Mouse (Mus musculus) layer of hippocampus, postnatal 36 days (tissue): Measurements from ENCODE around the gene Ssc5d. TPM values are rescaled to one million over a fixed set of nuclear protein-coding genes. Genes with fewer than 3 reads are reported as not detected.
A peak's percentile ranks its signal among the peaks of the same experiment; 100 is the strongest.
"Not testable (repeated sequence)": the region's sequence is repeated elsewhere in the genome, so short reads cannot be mapped to it uniquely, and the experiment has no call there.

Experiments used
- DNase-seq, 2 experiments: peaks; one replicate each; pipeline ENCODE4 v3.0.0; 2022
- total RNA-seq, 2 experiments: library from RNA; stranded (reverse); gene quantifications; 2 replicates each; pipeline ENCODE4 v1.2.3; 2021

Ssc5d gene
- total RNA-seq = 1 to 10 TPM; 2.9 to 3.8 TPM

DNA sequence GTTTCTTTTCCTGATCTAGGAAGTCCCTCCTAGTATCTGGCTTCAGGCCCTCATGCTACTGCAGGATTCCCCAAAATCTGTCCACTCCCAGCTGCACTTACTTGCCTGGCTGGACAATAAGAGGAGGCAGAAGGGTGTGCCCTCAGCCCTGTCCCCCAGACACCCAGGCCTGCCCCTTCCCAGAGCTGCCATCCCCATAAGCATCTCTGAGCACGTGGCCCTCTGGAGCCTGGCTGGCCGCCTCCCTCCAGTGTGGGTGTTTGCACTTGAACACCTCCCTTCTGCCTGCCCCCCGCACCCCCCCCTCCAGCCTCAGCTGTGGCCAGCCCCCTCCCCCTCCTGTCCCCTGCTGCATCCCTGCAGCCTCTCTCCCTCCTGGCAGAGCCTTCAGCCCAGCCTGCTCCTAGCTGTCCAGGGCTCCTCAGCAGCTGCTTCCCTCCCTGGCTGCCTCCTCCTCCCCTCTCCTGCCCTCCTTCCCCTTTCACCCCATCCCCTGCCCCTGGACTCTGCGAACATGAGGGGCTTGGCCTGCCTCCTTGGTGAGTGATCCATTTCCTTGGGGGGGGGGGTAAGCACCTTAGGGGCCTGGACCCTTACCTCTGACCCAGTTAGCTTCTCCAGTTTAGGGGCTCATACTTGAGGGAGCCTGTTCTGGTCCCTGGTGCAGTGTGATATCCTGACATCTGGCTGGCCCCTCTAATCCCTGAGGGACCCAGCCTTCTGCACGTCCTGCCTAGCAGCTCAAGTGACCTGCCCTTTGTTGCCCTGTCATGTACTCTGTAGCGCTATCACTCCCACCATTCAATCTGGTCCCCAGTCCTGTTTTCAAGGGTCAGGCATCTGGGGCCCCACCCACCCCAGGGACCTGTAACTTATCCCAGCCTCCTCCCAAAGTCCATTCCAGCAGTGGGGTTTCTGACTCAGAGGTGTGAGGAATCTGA is at the start of gene Ssc5d:
Gene Ssc5d, plus strand, starts transcription at position 345 of the 941 bp plus-strand sequence.
- DNase-seq = no peak

DNA sequence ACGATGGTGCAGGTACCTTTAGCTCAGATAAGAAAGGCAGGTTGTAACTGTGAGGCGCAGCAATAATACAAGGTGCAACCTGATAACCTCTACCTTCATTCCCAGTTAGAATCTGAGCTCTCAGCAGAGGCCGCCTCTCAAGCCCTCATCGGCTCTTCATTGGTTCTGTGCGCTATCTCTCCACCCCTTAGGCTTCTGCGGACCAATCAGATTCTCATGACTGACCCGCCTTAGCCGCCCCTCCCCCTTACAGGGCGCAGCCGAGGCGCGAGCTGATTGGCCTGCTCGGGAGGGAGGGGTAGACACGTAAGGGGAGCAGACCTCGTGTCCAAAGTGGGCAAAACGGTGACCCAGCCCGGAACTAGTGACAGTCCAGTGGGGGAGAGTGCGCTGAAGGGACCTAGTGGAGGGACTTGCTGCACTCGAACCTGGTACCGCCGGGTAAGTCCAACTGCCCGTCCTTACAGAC is 48.8 kb upstream of the Ssc5d start, which contains the start of gene Isoc2a:
Gene Isoc2a, plus strand, starts transcription at position 401 of the 469 bp plus-strand sequence.
- DNase-seq = peak; percentile 83 to 85

DNA sequence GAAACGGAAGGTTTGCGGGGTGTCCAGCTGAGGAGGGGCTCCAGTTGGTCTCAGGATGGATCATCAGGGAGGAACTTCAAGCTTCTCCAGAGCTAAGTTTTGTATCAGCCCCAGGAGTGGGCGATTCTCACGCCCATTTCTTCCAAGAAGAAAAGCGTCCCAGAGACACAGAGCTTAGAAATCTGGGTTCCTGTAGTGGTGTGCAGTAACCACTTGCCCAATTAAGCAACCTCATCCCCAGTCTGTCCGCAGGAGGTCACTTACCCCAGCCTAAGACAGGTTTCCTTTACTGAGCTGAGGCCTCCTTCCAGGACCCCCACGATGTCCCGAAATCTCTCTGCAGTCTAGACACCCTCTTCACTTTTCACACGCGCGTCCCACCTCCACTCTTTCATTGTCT is 48.4 kb upstream of the Ssc5d start:
- DNase-seq = no peak

DNA sequence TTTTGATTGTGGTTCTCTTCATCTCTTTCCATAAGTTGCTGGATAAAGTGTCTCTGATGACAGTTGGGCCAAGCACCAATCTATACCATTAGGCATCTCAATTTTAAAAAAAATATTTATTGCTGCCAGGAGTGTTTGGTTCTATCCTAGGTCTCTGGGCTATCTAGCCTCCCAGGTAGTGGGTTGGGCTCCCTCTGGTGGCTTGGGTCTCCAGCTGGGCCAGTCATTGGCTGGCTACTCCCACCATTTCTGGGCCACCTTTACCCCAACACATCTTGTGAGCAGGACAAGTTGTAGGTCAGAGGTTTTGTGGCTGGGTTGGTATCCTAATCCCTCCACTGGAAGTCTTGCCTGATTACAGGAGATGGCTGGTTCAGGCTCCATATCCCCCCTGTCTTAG is 47.4 kb upstream of the Ssc5d start:
- no peak for DNase-seq

DNA sequence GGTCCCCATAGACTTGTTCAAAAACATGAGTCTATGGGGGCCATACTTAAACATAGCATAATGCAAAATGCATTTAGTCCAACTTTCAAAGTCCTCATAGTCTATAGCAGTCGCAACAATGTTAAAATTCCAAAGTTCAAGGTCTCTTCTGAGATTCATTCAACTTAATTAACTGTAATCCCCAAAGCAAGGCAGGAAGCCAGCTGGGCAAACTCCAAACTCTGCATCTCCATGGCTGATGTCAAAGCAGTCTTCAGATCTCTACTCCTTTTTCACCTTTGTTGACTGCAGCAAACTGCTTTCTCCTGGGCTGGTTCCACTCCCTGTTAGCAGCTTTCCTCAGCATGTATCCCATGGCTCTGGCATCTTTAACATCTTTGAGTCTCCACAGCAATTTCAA is 46.5 kb upstream of the Ssc5d start:
- not testable (repeated sequence) for DNase-seq

DNA sequence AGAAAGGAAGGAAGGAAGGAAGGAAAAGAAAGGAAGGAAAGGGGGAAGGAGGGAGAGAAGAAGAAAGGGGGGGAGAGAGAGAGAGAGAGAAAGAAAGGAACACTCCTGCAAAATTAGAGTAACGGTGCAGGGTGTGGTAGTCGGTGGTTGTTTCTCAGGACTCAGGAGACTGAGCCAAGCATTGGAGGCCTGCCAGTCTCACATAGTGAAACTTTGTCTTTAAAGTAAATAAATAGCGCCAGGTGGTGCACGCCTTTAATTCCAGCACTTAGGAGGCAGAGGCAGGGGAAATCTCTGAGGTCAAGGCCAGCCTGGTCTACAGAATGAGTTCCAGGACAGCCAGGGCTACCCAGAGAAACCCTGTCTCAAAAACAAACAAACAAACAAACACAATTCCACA is 38.9 kb upstream of the Ssc5d start:
- no peak for DNase-seq

DNA sequence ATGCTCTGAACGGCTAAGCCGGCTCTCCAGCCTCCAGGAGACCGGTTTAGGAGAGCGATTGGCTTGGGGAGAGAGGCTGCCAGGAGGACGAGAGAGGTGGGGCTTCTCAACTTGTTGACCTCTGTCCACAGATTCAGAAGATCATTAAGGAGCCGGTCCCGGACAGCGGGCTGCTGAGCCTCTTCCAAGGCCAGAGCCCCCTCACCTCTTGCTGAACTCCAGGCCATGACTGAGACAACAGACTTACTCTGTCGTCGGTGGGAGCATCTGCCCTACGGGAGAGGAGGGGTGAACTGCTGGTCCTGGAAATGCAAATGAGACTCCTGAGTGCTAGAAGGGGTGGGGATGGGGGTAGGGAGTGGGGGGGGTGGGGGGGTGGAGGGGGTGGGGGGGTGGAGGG is 30.4 kb upstream of the Ssc5d start:
- no peak for DNase-seq

DNA sequence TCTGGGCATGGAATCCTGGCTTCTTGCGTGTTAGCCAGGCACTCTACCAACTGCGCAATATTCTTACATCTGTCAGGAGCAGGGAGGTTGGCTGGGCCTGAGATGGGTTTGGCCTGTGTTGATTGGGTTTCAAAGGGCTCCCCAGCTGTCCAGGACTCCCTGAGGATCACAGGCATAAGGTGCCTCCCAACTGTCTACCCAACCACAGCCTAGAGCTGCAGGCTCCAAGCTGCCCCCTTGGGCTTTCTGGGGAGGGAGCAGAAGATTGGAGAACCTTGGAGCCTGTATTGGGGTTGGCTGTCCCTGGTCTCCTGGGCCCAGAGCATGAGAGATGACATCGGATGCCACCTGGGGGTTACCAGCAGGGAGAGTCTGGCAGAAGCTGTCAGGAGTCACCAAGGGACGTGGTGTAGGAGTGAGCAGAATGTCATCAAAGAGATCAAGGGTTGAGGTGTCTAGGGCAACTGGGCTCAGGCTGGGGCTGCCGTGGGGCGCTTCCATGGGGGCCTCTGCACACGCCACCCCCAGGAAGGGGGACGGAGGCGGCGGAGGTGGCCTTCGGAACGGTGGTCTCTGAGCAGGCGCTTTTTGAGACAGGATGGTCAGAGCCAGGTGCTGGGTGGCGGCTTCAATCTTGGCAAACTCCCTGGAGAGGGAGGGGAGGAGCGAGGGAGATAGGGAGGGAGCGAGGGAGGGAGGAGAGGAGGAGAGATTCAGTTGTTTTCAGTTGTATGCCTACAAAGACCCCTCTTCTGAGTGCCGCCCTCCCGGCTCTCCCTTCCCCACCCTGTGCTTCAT is 26.5 kb upstream of the Ssc5d start:
- no peak for DNase-seq

DNA sequence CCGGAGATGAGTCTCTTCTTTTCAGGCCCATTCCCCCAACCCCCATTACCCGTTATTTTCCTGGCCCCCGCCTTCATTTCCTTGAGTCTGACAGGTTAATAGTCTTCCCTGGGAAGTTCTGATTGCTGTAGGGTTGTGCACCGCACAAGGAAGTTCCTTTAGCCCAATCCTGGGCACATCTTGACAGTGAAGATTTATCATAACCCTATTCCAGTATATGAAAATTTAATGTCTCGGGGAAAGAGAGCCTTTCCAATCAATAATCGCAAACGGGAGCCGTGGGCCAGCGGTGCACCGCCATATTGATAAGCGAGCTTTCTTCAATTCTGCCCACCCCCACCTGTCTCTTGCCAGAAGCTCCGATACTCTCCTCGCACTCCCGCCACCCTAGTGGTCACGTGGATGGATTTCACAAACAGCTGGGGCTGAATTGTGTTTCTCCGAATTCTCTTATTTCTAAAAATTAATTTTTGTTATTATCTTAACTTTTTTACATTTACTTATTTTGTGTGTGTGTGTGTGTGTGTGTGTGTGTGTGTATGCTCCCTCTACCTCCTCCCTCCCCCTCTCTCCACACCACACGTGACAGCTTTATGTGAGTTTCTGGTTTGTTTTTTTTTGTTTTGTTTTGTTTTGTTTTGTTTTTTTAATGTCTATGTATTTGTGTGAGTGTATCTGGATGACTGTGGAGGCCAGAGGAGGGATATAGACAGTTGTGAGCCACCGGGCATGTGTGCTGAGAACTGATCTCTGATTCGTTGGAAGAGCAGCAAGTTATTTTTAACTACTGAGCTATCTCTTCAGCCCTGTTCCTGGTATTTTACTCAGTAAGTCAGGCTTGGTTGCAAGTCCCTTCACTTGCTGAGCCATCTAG is 25.7 kb upstream of the Ssc5d start:
- no peak for DNase-seq

DNA sequence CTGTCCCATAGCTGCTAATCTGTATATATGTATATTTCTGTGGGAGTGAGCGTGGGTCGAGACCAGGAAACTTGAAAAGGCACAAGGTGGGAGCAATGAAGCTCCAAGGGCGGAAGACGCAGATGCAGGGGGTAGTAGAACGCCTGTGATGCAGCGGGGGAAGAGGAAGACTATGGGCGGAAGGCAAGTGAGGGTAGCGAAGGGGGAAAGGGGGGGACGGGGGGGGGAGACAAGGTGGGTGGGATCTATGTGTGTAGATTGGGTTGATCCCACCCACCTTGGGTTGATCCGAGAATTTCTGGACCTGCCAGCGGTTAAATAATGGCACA is 25.1 kb upstream of the Ssc5d start:
- no peak for DNase-seq

DNA sequence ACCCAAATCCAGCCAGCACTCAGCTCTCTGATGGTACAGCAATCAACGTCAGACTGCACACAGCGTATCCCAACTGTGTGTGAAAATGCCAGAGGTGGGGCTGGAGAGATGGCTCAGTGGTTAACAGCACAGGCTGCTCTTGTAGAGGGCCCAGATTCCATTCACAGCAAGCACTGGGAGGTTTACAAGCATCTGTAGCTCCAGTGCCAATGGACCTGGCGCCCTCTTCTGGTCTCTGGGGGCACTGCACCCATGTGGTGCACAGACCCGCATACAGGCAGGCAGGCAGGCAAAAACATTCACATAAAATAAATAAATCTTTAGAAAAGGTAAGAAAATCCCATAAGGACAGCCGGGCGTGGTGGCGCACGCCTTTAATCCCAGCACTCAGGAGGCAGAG is 24.4 kb upstream of the Ssc5d start:
- DNase-seq = no peak

DNA sequence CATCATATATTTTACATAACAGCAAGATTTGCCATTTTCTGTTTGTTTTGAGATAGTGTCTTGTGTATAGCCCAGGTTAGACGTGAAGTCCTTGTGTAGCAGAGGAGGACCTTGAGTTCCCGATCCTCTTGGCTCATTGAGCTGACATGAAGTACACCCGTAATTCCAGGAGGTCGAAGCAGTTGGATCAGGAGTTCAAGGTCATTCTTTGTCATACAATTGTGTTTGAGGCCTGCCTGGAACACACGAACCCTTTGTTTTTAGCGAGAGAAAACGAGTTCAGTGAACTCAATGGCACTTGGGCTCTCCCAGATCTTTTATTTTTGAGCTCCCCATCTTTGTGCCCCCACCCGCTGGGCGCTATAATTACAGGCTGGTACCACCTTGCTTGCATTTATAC is 23.2 kb upstream of the Ssc5d start:
- DNase-seq = no peak

DNA sequence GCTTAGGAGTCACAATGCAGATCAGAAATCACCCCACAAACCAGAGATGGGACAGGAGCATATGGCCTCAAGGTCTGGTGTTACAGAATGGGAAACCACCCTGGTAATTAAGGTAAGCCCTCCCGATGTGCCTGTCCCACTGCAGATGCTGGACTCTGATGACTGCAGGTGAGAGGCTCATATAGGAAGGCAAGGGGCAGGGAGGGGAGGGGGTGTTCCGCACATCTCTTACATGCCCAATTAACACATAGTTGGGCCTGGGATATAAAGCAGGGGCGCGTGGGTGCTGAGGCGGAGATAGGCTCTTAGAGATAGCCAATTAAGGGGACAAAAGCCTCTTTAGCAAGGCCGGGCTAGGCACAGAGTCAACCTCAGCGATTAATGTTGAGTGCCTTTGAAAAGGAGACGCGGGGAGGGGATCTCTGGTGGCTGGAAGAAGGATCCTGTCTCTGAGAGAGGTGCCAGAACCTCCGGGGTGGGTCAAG is 19.1 kb upstream of the Ssc5d start, which contains the start of gene Gm36210:
Gene Gm36210, minus strand, starts transcription at position 51 of the 485 bp plus-strand sequence.
- DNase-seq = no peak

DNA sequence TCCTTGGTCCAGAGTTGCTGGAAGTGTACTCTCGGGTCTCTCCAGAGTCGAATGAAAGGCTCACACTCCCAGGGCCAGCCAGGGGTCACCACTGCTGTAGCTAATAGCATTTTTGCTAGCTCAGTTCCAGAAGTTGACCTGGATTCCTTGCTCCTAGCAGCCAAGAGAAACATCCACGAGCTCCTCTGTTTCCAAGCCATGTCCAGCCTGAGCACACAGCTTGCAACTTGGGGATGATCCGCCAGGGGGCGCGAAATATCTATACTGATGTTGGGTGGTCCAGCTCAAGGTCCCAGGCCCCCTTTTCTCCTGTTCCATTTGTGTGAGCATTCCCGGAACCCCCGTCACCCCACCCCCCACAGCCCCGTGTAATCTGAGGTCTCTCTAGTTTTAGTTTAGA is 14.0 kb upstream of the Ssc5d start:
- no peak for DNase-seq

DNA sequence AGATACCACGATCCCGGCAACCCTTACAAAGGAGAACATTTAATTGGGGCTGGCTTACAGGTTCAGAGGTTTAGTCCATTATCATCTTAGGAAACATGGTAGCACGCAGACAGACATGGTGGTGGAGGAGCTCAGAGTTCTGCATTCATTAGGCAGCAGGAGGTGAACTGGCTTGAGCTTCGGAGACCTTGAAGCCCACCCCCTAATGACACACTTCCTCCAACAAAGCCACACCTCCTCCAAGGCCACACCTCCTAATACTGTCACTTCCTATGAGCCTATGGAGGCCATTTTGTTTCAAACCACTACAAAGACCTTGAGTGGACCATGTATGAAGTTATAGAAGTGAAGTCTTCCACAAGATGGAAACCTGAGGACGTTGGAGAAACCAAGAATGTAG is 13.3 kb upstream of the Ssc5d start:
- no peak for DNase-seq

DNA sequence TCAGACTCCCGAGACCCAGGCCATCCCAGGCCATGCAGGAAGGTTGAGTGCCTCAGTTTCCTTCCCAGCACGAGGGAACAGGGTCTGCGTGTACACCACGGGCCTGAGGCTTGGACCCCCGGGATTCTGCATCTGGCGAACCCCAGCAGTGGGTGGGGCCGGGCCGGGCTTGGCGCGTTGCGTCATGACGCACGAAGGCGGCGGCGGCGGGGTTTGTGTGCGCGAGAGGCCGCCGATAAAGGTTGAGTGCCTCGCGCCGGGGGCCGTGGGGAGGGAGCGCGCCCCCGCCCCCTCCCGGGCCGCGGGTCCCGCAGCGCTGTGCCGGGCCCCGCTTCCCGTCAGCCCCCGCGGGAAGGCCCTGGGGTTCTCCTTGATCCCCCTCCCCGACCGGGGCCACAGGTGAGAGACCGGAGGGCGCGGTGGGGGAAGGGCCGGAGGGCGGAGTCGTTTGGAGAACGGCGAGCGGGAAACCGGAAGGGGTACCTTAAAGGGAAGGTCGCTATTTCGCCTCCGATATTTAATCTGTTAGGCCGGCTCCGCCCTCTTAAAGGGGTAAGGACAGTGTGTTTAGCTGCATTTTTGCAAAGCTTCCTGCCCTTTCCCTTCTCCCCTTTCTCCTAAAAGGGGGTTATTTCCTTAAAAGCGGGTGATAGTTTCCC is 10.4 kb upstream of the Ssc5d start, which contains the start of gene Zfp628:
Gene Zfp628, plus strand, starts transcription at position 211 of the 659 bp plus-strand sequence.
- peak; percentile 94 to 95 for DNase-seq

DNA sequence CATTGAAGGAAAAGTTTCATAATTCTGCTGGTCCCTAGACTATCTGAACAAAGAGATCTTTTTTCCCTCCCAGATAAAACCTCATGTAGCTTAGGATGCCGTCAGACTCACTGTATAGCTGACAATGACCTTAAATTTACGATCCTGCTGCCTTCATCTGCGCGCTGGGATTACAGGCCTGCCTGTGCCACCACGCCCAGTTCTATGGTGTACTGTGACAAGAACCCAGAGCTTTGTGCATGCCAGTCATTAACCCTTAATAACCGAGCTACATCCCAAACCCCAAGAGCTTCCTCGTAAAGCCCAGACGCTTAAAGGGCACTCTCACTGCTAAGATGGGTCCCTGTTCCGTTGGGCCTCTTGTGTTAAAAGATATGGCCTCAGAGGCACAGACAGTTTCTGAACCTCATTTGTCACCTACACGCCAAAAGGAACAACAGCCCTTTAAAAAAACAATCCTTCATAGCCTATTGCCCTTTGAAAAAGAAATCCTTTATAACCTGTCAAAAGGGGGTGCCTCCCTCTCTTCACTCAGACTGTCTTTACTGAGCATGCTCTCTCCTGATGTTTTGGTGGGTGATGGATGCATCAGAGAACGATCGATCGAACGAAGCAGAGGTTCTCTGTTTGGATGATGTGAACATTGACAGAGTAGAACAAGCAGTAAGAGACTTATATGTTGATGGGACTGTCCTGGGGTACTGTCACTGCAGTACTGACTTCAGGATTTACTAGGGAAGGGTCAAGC is 9.7 kb upstream of the Ssc5d start:
- DNase-seq = no peak

DNA sequence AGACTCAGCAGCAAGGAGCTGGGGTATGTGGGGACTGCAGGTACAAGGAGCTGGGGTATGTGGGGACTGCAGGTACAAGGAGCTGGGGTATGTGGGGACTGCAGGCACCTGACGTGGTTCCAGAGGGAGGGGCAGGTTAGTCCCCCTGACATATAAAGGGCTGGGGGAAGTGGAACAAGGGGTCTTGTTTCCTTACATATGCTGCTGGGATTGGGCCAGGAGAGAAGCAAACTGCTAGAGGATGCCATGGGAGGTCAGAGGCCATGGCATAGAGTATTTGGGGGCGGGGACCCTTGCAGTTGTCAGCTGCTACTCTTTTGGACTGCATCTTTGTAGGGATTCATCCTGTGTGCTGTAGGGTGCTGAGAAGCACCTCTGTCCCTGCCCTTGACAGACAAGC is 8.1 kb upstream of the Ssc5d start:
- no peak for DNase-seq

DNA sequence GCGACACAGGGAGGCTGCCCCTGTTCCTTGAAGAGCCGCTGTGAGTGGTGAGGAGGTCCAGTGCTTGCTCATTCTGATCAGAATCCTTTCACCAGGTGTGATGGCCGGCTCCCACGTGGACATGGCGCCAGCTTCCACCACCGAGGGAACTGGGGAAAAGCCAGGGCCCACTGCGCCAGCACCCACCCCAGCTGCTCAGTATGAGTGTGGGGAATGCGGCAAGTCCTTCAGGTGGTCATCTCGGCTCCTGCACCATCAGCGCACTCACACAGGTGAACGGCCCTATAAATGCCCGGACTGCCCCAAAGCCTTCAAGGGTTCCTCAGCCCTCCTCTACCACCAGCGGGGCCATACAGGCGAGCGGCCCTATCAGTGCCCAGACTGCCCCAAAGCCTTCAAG is 6.9 kb upstream of the Ssc5d start:
- DNase-seq = no peak

DNA sequence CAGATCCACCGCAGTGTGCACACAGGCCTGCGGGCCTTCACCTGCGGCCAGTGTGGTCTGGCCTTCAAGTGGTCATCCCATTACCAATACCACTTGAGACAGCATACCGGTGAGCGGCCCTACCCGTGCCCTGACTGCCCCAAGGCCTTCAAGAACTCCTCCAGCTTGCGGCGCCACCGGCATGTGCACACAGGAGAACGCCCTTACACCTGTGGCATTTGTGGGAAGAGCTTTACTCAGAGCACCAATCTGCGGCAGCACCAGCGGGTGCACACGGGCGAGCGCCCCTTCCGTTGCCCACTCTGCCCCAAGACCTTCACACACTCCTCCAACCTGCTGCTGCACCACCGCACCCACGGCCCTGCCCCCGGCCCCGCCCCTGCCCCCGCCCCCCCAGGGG is 6.5 kb upstream of the Ssc5d start:
- DNase-seq = no peak

DNA sequence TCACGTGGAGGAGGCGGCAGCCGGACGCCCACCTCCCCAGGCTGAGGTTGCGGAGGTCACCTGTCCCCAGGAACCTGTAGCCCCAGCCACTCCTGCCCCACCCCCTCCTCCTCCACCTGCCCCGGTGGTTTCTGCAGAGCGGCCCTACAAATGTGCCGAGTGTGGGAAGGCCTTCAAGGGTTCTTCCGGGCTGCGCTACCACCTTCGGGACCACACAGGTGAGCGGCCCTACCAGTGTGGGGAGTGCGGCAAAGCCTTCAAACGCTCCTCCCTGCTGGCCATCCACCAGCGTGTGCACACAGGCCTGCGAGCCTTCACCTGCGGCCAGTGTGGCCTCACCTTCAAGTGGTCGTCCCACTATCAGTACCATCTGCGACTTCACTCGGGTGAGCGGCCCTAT is 5.6 kb upstream of the Ssc5d start:
- no peak for DNase-seq
